Mouse (Mus musculus) ES-E14 (cell line): ENCODE measurements at regions not wholly inside any gene's neighbourhood (a gene's known extent, or its start where the extent isn't known, plus 50 kb on each side); places are given as distances from the start of the nearest gene placed in this dataset.

Source experiments
- CHD2 ChIP-seq: IDR thresholded peaks from 2 replicates; pipeline ENCODE4 v1.6.1; 2014; ENCODE audit warnings: mild to moderate bottlenecking, low read depth, low read length, inconsistent platforms
- HCFC1 ChIP-seq: IDR thresholded peaks from 2 replicates; pipeline ENCODE4 v1.6.1; 2012; ENCODE audit warnings: low read length, inconsistent platforms, borderline replicate concordance; ENCODE audit not compliant: insufficient read depth
- MAFK ChIP-seq: IDR thresholded peaks from 2 replicates; pipeline ENCODE4 v1.6.1; 2014; ENCODE audit warnings: mild to moderate bottlenecking, low read depth, low read length, inconsistent platforms; ENCODE audit not compliant: insufficient read depth
- ZC3H11A ChIP-seq: IDR thresholded peaks from 2 replicates; pipeline ENCODE4 v1.6.1; 2012; ENCODE audit warnings: low read depth, mild to moderate bottlenecking, inconsistent platforms, low read length, borderline replicate concordance
- ZNF384 ChIP-seq: IDR thresholded peaks from 2 replicates; pipeline ENCODE4 v1.6.1; 2012; ENCODE audit warnings: low read depth, low read length, inconsistent platforms

DNA sequence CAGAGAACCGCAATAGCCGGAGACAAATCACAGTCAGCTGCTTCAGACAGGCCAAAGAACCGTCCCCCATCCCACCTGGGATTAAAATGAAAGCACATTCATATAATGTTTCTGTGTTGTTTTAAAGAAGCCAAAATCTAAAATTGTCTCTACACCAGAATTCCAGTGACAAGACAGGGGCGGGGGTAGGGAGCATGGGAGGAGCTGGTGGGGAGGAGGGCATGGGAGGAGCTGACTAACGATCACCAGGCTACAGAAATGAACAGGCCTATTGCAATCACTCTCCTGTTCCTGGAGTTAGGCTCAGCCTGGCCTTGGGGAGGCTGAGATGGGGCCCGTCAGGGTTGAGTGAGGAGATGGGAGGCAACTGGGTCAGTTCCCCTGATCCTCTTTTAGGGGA, 105.9 kb downstream of the Olfm1 start:
- no peak for TF ChIP-seq MAFK
- no peak for TF ChIP-seq CHD2
- no peak for TF ChIP-seq ZNF384
- no peak for TF ChIP-seq ZC3H11A
- TF ChIP-seq HCFC1, result no peak
